Mouse (Mus musculus) kidney, postnatal 14 days (tissue): ENCODE measurements around the gene Itpr2.

Experiments used
- DNase-seq: peaks from one replicate; pipeline ENCODE4 v3.0.0; 2022; ENCODE audit warnings: mixed read lengths

The Itpr2 gene

DNA sequence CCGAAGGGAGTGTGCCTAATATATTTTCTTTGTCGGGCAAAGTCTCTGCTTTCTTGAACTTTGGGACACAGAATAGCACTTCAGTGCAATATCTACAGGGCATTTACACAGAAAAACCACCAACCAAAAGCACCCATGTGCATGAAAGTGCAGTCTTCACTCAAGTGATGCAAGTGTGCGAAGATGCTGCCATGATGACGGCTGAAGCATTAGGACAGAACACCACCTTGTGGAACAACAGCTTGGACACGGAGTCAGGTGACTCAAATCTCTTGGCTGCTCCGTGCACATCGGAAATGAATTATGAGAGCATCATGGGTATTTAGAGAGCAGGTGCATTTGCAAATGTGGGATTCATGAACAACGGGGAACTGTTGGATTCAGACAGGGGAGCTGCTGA lies 420.4 kb downstream of the Itpr2 start:
- DNase-seq, result no peak

- DNase-seq, result no peak
These were observed 421.2 kb downstream of the Itpr2 start for GRCm38 (mm10) chr6:146080546-146081512.

DNA sequence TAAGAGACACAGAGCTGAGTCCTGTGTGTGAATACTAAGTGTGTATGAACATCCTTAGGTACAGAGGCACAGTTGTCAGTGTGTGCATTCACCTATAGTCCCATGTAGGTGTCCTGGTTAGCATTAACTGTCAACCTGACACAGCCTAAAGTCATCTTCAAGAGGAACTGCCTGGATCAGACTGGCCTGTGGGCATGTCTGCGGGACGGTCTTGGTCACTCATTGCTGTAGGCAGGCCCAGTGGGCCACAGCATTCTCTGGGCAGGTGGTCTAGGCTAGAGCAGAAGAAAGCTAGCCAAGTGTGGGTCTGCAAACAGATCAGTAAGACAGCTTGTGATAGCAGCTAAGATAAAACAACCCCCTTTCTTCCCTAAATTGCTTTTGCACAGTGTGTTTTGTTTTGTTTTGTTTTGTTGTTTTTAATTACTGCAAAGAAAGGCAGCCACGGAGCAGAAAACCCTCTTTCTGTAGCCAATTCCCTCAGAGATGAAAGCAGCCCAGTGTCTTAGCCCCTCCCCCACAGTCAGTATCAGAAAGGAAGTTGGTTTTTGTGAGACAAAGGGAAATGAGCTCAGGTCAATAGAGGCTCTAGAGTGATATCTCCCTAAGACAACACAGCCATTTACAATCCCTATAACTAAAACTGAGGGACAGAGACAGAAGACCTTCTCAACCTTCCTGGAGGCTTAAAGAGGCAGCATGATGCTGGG lies 422.1 kb downstream of the Itpr2 start:
- DNase-seq, result no peak

DNA sequence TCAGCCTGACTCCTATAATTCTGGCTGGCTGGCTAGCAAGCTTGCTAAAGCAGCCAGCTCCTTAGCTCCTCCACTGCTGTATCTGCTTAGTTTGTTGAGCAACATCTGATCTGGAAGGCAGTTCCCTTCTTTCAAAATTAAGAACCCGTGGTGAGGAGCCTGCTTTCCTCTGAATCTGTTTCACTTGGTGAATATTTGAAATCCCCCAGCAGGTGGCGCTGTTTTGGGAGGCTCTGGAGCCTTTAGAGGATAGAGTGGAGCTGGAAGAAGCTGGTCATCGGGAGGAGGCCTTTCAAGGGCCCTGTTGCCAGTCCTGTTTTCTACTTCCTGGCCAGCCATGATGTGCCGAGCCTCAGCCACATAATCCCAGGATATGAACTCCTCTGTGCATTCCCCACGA lies 422.8 kb downstream of the Itpr2 start:
- peak; percentile 39 for DNase-seq

DNA sequence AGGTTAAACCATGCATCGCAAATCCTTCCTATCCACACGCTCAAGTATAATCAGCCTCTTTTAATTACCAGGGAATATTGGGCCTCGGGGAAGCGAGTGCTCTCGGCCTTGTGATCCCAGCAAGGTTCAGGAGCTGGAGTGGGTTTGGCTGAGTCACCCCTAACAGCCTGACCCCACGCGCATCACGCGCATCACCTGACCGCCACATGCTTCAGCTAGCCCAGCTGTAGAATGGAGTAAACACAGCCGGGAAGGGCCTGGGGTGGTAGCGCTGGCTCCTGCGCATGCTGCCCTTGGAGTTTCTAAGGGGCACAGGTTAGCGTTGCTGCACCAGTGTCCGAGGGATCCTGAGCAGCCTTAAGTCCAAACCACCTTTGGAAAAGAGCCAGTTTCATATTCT lies 423.9 kb downstream of the Itpr2 start:
- no peak for DNase-seq

DNA sequence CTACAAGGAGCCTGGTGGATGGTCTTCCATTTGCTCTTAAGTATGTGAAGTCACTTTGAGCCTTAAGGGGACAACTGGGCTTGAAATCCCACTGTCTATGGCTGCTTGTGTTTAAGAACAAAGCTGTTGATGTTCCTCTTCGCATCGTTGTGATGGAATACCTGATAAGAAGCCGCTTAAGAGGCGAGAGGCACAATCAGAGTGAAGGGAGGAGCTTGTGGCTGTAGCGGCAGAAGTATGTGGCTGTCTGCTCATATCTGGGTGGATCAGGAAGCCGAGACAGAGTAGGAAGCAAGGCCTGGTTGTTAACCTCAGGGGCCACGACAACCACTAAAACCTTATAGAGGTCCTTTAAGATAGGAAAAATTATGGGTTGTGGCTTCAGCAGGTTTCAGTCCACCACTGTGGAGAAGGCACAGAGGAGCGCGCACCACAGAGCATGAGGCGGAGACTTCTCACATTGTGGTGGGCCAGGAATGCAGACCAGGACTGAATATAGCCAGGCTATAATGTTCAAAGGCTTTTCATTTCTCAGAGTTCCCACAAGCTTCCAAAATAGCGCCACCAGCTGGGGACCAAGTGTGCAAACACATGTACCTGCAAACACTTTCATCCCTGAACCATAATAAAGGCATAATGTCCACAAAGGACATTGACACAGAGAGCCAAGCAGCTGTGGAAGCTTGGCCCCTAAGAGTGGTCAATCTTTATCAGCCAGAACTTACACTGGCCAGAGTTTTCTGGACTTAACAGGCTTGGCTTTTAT lies 424.7 kb downstream of the Itpr2 start:
- no peak for DNase-seq

GRCm38 (mm10) chr6:146072842-146073241 lies 429.2 kb downstream of the Itpr2 start:
- no peak for DNase-seq

- no peak for DNase-seq
These were observed 430.1 kb downstream of the Itpr2 start for GRCm38 (mm10) chr6:146071883-146072282.
